Mouse (Mus musculus) olfactory bulb, adult 2 months (tissue): ENCODE data around the gene Chrnb4. TPM values are rescaled to one million over a fixed set of nuclear protein-coding genes. Genes with fewer than 3 reads are reported as not detected.

Source experiments
- H3K27ac ChIP-seq: fragments of 200-500 bp; 2 replicates; pipeline ENCODE4 v1.5.1; 2012; ENCODE audit warnings: low read depth, low read length; ENCODE audit not compliant: insufficient read depth
- H3K4me1 ChIP-seq: fragments of 200-500 bp; 2 replicates; pipeline ENCODE4 v1.6.1; 2012; ENCODE audit warnings: low read length; ENCODE audit not compliant: control insufficient read depth, insufficient read depth
- H3K4me3 ChIP-seq: fragments of 200-500 bp; 2 replicates; pipeline ENCODE4 v1.5.1; 2012; ENCODE audit warnings: mild to moderate bottlenecking, low read depth, low read length, moderate library complexity; ENCODE audit not compliant: insufficient read depth
- CTCF ChIP-seq: fragments of 200-500 bp; IDR thresholded peaks from 2 replicates; pipeline ENCODE4 v1.5.1; 2012; ENCODE audit warnings: low read depth, mild to moderate bottlenecking, low read length, moderate library complexity; ENCODE audit not compliant: insufficient read depth
- POLR2A ChIP-seq: fragments of 200-500 bp; IDR thresholded peaks from 2 replicates; pipeline ENCODE4 v1.6.1; 2012; ENCODE audit warnings: mild to moderate bottlenecking, low read depth, low read length, moderate library complexity; ENCODE audit not compliant: insufficient read depth
- WGBS: fragments of 180-500 bp; shearing (Covaris S2); methylation state at CpG from one replicate; pipeline ENCODE4 v1.1.7; 2018; 5-methylcytosine and 5-hydroxymethylcytosine counted together
- polyA plus RNA-seq: library from polyadenylated mRNA; stranded (reverse); fragments of >200 nt; gene quantifications from 2 replicates; pipeline ENCODE4 v1.2.4, GENCODE M21; 2012; ENCODE audit warnings: low replicate concordance; ENCODE audit not compliant: missing spikeins, insufficient read depth, insufficient read length

Gene Chrnb4
- polyA plus RNA-seq, result not detected in 2 replicates

- H3K4me3 ChIP-seq, result peak within 1 kb of the TSS; percentile 10; the same call in 1 of the 2 replicates
- peaks cover 9% of the 10 kb centered on the region for H3K4me1 ChIP-seq
- 2% methylated on average over 23 of the region's 23 CpGs for WGBS
- no peak for TF ChIP-seq POLR2A
- H3K27ac ChIP-seq, result no peak within 1 kb of the TSS
Measured at GRCm38 (mm10) chr9:55048211-55048880, at the start of gene Chrnb4. Gene Chrnb4 (minus strand): TSS chr9:55048779.

- WGBS, result 77% methylated on average over 4 of the region's 4 CpGs
- Histone ChIP-seq H3K4me3 (no peak overlapping the region), H3K27ac (no peak overlapping the region), H3K4me1 (no peaks in the 10 kb centered on the region)
- TF ChIP-seq POLR2A, result no peak
- TF ChIP-seq CTCF, result no peak
Measured at GRCm38 (mm10) chr9:55096870-55097269, 48.3 kb upstream of the Chrnb4 start.

- no peaks in the 10 kb centered on the region for H3K4me1 ChIP-seq
- no peak overlapping the region for H3K27ac ChIP-seq
- H3K4me3 ChIP-seq, result no peak overlapping the region
- WGBS, result 73% methylated on average over 3 of the region's 3 CpGs
- TF ChIP-seq CTCF (no peak), POLR2A (no peak)
Measured at GRCm38 (mm10) chr9:55096033-55096432, 47.5 kb upstream of the Chrnb4 start.

- TF ChIP-seq CTCF, result no peak
- Histone ChIP-seq H3K27ac (no peak overlapping the region), H3K4me3 (no peak overlapping the region), H3K4me1 (no peaks in the 10 kb centered on the region)
- 77% methylated on average over 5 of the region's 5 CpGs for WGBS
Measured at GRCm38 (mm10) chr9:55090141-55090540, 41.6 kb upstream of the Chrnb4 start.

- H3K27ac ChIP-seq, result no peak overlapping the region
- 91% methylated on average over 2 of the region's 2 CpGs for WGBS
- no peaks in the 10 kb centered on the region for H3K4me1 ChIP-seq
- no peak overlapping the region for H3K4me3 ChIP-seq
- TF ChIP-seq CTCF (no peak), POLR2A (no peak)
Measured at GRCm38 (mm10) chr9:55089226-55089625, 40.6 kb upstream of the Chrnb4 start.

GRCm38 (mm10) chr9:55083154-55083913 lies 34.8 kb upstream of the Chrnb4 start:
- Histone ChIP-seq H3K27ac (no peak overlapping the region), H3K4me1 (no peaks in the 10 kb centered on the region), H3K4me3 (no peak overlapping the region)
- TF ChIP-seq POLR2A (no peak), CTCF (no peak)
- WGBS, result 45% methylated on average over 7 of the region's 7 CpGs

- H3K27ac ChIP-seq, result no peak overlapping the region
- 25% methylated on average over 5 of the region's 5 CpGs for WGBS
Measured at GRCm38 (mm10) chr9:55067965-55068265, 19.3 kb upstream of the Chrnb4 start.

GRCm38 (mm10) chr9:55067260-55067964 lies 18.8 kb upstream of the Chrnb4 start:
- H3K4me1 ChIP-seq, result no peaks in the 10 kb centered on the region
- no peak overlapping the region for H3K4me3 ChIP-seq
- 25% methylated on average over 8 of the region's 8 CpGs for WGBS
- H3K27ac ChIP-seq, result no peak overlapping the region
- TF ChIP-seq CTCF (no peak), POLR2A (no peak)

More at GRCm38 (mm10) chr9:55067965-55068265, 19.3 kb upstream of the Chrnb4 start:
- no peak for TF ChIP-seq POLR2A
- no peak for TF ChIP-seq CTCF
- Histone ChIP-seq H3K4me3 (no peak overlapping the region), H3K4me1 (no peaks in the 10 kb centered on the region)

- 92% methylated on average over 9 of the region's 9 CpGs for WGBS
- Histone ChIP-seq H3K4me3 (no peak overlapping the region), H3K27ac (no peak overlapping the region), H3K4me1 (no peaks in the 10 kb centered on the region)
- TF ChIP-seq POLR2A (no peak), CTCF (no peak)
Measured at GRCm38 (mm10) chr9:55065241-55065640, 16.7 kb upstream of the Chrnb4 start.
